Mouse (Mus musculus) forebrain, embryonic 11.5 days (tissue): ENCODE measurements around the gene Sowaha. TPM values are rescaled to one million over a fixed set of nuclear protein-coding genes. Genes with fewer than 3 reads are reported as not detected.
A peak's percentile ranks its signal among the peaks of the same experiment; 100 is the strongest.
"Not testable (repeated sequence)": the region's sequence is repeated elsewhere in the genome, so short reads cannot be mapped to it uniquely, and the experiment has no call there.

Experiments used
- ATAC-seq: fragments of 200-750 bp; cut with Nextera tagmentation; replicated peaks from 2 replicates; pipeline ENCODE4 v1.8.0; 2017; ENCODE audit warnings: moderate TSS enrichment; ENCODE audit not compliant: low FRiP score
- DNase-seq: peaks from one replicate; pipeline ENCODE4 v3.0.0-alpha.2; 2017; ENCODE audit warnings: low spot score
- H3K27ac ChIP-seq: fragments of 300-500 bp; sonication (generic); 2 replicates; pipeline ENCODE4 v1.5.1; 2014; ENCODE audit warnings: low read depth, low read length
- H3K27me3 ChIP-seq: fragments of 300-500 bp; sonication (generic); 2 replicates; pipeline ENCODE4 v1.6.1; 2014; ENCODE audit warnings: mild to moderate bottlenecking, low read length, mixed read lengths; ENCODE audit not compliant: control insufficient read depth, insufficient read depth
- H3K36me3 ChIP-seq: fragments of 300-500 bp; sonication (generic); 2 replicates; pipeline ENCODE4 v1.6.1; 2014; ENCODE audit warnings: mild to moderate bottlenecking, low read length, moderate library complexity, mixed read lengths; ENCODE audit not compliant: control insufficient read depth, insufficient read depth
- H3K4me1 ChIP-seq: fragments of 300-500 bp; sonication (generic); replicated peaks from 2 replicates; pipeline ENCODE4 v1.6.1; 2014; ENCODE audit warnings: low read length, mixed read lengths; ENCODE audit not compliant: control insufficient read depth, insufficient read depth
- H3K4me2 ChIP-seq: fragments of 300-500 bp; sonication (generic); 2 replicates; pipeline ENCODE4 v1.6.1; 2014; ENCODE audit warnings: low read depth, mild to moderate bottlenecking, low read length, moderate library complexity, mixed read lengths; ENCODE audit not compliant: severe bottlenecking
- H3K4me3 ChIP-seq: fragments of 300-500 bp; sonication (generic); 2 replicates; pipeline ENCODE4 v1.5.1; 2014; ENCODE audit warnings: low read depth, low read length
- H3K9ac ChIP-seq: fragments of 300-500 bp; sonication (generic); 2 replicates; pipeline ENCODE4 v1.6.1; 2014; ENCODE audit warnings: low read length
- H3K9me3 ChIP-seq: fragments of 300-500 bp; sonication (generic); 2 replicates; pipeline ENCODE4 v1.6.1; 2016; ENCODE audit warnings: low read length, mixed read lengths; ENCODE audit not compliant: control insufficient read depth
- WGBS: fragments of 180-500 bp; shearing (Covaris S2); extraction: QIAGEN DNeasy Blood & Tissue Kit; methylation state at CpG from one replicate; pipeline ENCODE4 v1.1.7; 2014; 5-methylcytosine and 5-hydroxymethylcytosine counted together
- polyA plus RNA-seq: library from polyadenylated mRNA; unstranded; fragments of >200 nt; fragmentation: Nextera tagmentation; extraction: Ambion mirVana; gene quantifications from 2 replicates; pipeline ENCODE4 v1.2.1, GENCODE M21; 2014

The Sowaha gene
- polyA plus RNA-seq, 1 experiment from 2014 or later, result 0.77 TPM

GRCm38 (mm10) chr11:53430670-53431346 is 49.3 kb downstream of the Sowaha start, which contains the start of the genes Uqcrq and Gdf9:
Uqcrq (minus strand) TSS chr11:53430831.
Gdf9 (plus strand) TSS chr11:53431023.
- DNase-seq (peak; percentile 98), ATAC-seq (peak; percentile 95)
- H3K4me1 ChIP-seq, result peaks cover 3% of the 10 kb centered on the region; the same call in 1 of the 2 replicates
- under 1% methylated on average over 44 of the region's 44 CpGs for WGBS
- peak within 1 kb of the TSS; percentile 50 for H3K27ac ChIP-seq
- no peaks in the 10 kb centered on the region; the same call in 1 of the 2 replicates for H3K36me3 ChIP-seq
- peak within 1 kb of the TSS; percentile 86 for H3K9ac ChIP-seq
- H3K4me3 ChIP-seq, result peak within 1 kb of the TSS; percentile 97
- H3K4me2 ChIP-seq, result peak within 1 kb of the TSS; percentile 85
- no peaks in the 10 kb centered on the region for H3K9me3 ChIP-seq
- H3K27me3 ChIP-seq, result no peaks in the 10 kb centered on the region

DNA sequence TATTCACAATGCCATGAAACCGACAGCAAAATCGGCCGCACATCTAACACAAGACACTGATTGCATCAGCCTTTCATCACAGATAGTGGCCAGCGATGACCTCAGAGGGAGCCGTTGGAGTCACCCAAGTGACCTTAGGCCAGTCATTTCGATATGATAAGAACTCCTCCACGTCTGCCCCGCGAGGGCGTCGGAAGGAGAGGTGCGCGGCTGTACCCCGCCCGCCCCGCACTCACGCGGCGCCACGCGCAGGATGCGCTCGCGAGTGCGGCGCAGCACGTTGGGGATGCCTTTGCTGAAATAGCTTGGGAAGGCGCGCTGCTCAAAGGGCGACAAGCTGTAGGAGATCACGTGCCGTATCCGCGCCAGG is 49.8 kb downstream of the Sowaha start:
- Histone ChIP-seq H3K4me2 (peak overlapping the region; percentile 85), H3K9me3 (no peaks in the 10 kb centered on the region), H3K9ac (peak overlapping the region; percentile 86), H3K4me1 (peaks cover 3% of the 10 kb centered on the region; the same call in 1 of the 2 replicates), H3K36me3 (no peaks in the 10 kb centered on the region; the same call in 1 of the 2 replicates), H3K4me3 (peak overlapping the region; percentile 97), H3K27ac (no peak overlapping the region), H3K27me3 (no peaks in the 10 kb centered on the region)
- ATAC-seq (no peak), DNase-seq (no peak)
- under 1% methylated on average over 34 of the region's 34 CpGs for WGBS

DNA sequence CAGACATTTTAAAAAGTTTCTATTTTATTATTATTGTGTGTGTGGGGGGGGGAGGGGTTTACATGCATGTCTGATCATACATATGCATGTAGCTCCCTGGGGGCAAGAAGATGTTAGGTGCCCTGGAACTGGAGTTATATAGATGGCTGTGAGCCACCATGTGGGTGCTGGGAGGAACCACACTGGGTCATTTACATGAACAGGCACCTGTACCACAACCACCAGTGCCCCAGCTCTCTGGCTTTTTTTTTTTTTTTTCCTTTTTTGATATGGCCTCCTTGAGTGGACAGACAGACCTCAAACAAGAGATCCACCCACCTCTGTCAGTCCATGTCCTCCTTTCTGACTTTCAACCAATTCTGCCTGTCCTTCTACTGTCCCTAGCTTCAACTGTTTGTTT is 50.9 kb downstream of the Sowaha start:
- no peak for ATAC-seq
- H3K4me3 ChIP-seq, result no peak overlapping the region
- H3K4me1 ChIP-seq, result peaks cover 3% of the 10 kb centered on the region; the same call in 1 of the 2 replicates

GRCm38 (mm10) chr11:53428716-53429057 is 51.4 kb downstream of the Sowaha start:
- Histone ChIP-seq H3K36me3 (no peaks in the 10 kb centered on the region; the same call in 1 of the 2 replicates), H3K9me3 (no peaks in the 10 kb centered on the region), H3K4me3 (no peak overlapping the region), H3K27ac (no peak overlapping the region), H3K4me2 (no peak overlapping the region), H3K27me3 (no peaks in the 10 kb centered on the region), H3K9ac (no peak overlapping the region), H3K4me1 (peaks cover 3% of the 10 kb centered on the region; the same call in 1 of the 2 replicates)
- ATAC-seq, result no peak
- DNase-seq, result no peak
- whole genome bisulfite sequencing, result 96% methylated on average over 5 of the region's 5 CpGs

More for the DNA sequence above, 50.9 kb downstream of the Sowaha start:
- 0 out of 2 replicates have a peak overlapping the region, but pooled peaks have one; percentile 85 for H3K4me2 ChIP-seq
- no peak overlapping the region for H3K9ac ChIP-seq
- H3K9me3 ChIP-seq, result no peaks in the 10 kb centered on the region
- H3K27me3 ChIP-seq, result no peaks in the 10 kb centered on the region
- no peak for DNase-seq
- H3K27ac ChIP-seq, result no peak overlapping the region
- no peaks in the 10 kb centered on the region; the same call in 1 of the 2 replicates for H3K36me3 ChIP-seq

- DNase-seq (no peak), ATAC-seq (no peak)
- Histone ChIP-seq H3K27me3 (no peaks in the 10 kb centered on the region), H3K4me1 (peaks cover 3% of the 10 kb centered on the region; the same call in 1 of the 2 replicates), H3K36me3 (no peaks in the 10 kb centered on the region; the same call in 1 of the 2 replicates), H3K27ac (no peak overlapping the region), H3K4me3 (no peak overlapping the region), H3K4me2 (no peak overlapping the region), H3K9ac (no peak overlapping the region), H3K9me3 (no peaks in the 10 kb centered on the region)
- WGBS, result 92% methylated on average over 3 of the region's 3 CpGs
Measured at GRCm38 (mm10) chr11:53427993-53428715, 51.9 kb downstream of the Sowaha start.

GRCm38 (mm10) chr11:53426914-53427313 is 53.2 kb downstream of the Sowaha start:
- not testable (repeated sequence) for H3K27me3 ChIP-seq, DNase-seq, H3K36me3 ChIP-seq, H3K27ac ChIP-seq, H3K9ac ChIP-seq, H3K4me3 ChIP-seq, ATAC-seq, H3K9me3 ChIP-seq, H3K4me2 ChIP-seq, H3K4me1 ChIP-seq
- 89% methylated on average over 3 of the region's 3 CpGs for WGBS

Other genes starting within 250 kb of the Sowaha start
- gene Hspa4, start 179.8 kb downstream of the Sowaha start, polyA plus RNA-seq, result 111 and 129 TPM in 2 replicates
- 24.1 and 25.5 TPM in 2 replicates for gene Zcchc10, start 155.6 kb downstream of the Sowaha start, polyA plus RNA-seq
- 46.0 and 49.3 TPM in 2 replicates for gene Aff4, start 129.4 kb downstream of the Sowaha start, polyA plus RNA-seq
- not detected in 2 replicates for gene Leap2, start 57.1 kb downstream of the Sowaha start, polyA plus RNA-seq
- 564 and 579 TPM in 2 replicates for gene Uqcrq, start 49.4 kb downstream of the Sowaha start, polyA plus RNA-seq
- 1.2 and 1.4 TPM in 2 replicates for gene Gdf9, start 49.3 kb downstream of the Sowaha start, polyA plus RNA-seq
- gene Gm10447, start 23.2 kb downstream of the Sowaha start, polyA plus RNA-seq, result not detected in 2 replicates
- gene Shroom1, start 23.1 kb downstream of the Sowaha start, polyA plus RNA-seq, result 1.1 and 1.8 TPM in 2 replicates
- gene Gm9837, start 9.8 kb downstream of the Sowaha start, polyA plus RNA-seq, result not detected in 2 replicates
- not detected in 2 replicates for gene Gm9945, start 108 bp downstream of the Sowaha start, polyA plus RNA-seq
- gene Sept8, start 39.0 kb upstream of the Sowaha start, polyA plus RNA-seq, result 22.5 and 24.4 TPM in 2 replicates
- 78.6 and 85.6 TPM in 2 replicates for gene Kif3a, start 87.1 kb upstream of the Sowaha start, polyA plus RNA-seq
- gene Il4, start 138.4 kb upstream of the Sowaha start, polyA plus RNA-seq, result 1.9 and 2.4 TPM in 2 replicates
- not detected in 2 replicates for gene Il13, start 154.4 kb upstream of the Sowaha start, polyA plus RNA-seq
- gene Rad50, start 227.0 kb upstream of the Sowaha start, polyA plus RNA-seq, result 24.3 and 27.6 TPM in 2 replicates
- not detected in 2 replicates for gene Il5, start 240.5 kb upstream of the Sowaha start, polyA plus RNA-seq